Mouse (Mus musculus): ENCODE data around the gene Klhl3. TPM values are rescaled to one million over a fixed set of nuclear protein-coding genes. Genes with fewer than 3 reads are reported as not detected.
A peak's percentile ranks its signal among the peaks of the same experiment; 100 is the strongest.

The Klhl3 gene
- total RNA-seq, 2 experiments from 2014 or later, result 0.07 TPM; not detected in 1

DNA sequence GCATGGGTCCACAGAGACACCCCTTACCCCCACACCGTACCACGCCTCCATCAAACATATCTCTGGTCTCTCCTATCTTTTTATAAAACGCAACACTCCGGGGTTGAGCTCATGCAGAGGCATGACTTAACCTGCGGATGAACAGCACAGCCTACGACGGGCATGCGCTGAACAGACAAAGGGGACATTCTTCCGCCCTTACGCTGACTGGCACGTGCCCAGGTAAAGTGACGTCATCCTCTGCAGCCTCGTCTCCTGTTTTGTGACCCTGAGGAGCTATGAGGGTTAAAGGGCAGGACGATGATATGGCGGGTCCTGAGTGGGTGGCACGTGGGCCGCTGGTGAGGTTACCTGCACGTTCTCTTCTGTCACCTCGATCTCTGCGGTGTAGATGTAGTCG lies 42.2 kb downstream of the Klhl3 start:
- no peak for ATAC-seq (replicated peaks; ENCODE audit: low FRiP score, low TSS enrichment, poor library complexity, severe bottlenecking)

DNA sequence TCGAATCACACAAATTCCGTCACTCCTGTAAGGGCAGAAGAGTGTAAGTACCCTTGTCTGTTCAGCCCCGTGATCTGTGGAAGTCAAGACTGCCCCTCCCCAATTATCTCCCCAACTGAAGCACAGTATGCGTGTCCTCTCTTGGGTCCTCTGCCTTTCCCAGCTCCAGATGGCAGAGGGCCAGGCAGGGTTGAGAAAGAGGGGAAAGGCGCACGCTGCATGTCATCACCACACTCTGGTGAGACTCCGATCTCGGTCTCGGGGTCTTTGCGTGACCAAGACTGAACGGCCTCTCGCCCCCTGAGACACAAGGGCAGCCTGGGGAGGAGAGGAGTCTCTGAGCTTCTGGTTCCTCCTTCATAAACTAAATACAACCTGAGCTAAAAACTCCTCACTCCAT lies 42.9 kb downstream of the Klhl3 start:
- no peak for ATAC-seq (replicated peaks; ENCODE audit: low FRiP score, low TSS enrichment, poor library complexity, severe bottlenecking)

DNA sequence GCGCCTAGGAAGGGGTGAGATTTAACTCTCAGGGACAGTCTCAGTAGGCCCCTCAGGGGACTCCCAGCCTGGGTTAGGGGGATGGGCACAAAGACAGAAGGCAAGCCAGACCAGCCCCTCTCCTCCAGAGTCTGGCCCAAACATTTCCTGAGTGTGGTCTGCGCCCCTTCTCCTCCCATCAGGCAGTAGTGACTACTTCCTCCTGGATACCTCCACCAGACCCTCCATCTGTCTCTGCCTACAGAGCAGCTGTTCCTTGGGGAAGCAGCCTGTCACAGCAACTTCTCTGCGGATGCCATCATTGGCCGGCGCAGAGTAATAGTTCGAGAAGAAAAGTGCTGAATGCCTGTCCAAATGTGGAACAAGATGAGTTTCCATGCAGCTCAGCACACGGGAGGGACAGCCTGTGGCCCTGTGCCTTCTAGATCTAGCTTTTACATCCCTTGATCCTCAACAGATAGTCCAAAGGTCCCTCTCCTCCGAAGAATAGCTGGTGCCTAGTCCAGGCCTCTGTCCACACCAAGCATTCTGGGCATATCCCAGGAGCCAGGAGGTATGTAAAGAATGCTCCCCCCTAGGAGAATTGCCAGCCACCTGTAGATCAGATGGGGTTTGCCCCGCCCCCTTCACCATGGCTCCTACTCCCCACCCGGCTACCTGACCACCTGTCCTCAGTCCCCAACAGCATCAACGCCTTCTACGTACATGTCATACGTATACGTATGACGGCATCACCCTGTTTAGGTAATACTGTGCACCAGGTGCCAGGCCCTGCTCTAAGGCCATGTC lies 44.8 kb downstream of the Klhl3 start:
- no peak for ATAC-seq (replicated peaks; ENCODE audit: low FRiP score, low TSS enrichment, poor library complexity, severe bottlenecking)

- ATAC-seq (replicated peaks; ENCODE audit: low FRiP score, low TSS enrichment, poor library complexity, severe bottlenecking), result peak; percentile 77
Measured at GRCm38 (mm10) chr13:58067540-58068103, 45.8 kb downstream of the Klhl3 start.

GRCm38 (mm10) chr13:58066496-58067389 lies 46.6 kb downstream of the Klhl3 start:
- ATAC-seq (replicated peaks; ENCODE audit: low FRiP score, low TSS enrichment, poor library complexity, severe bottlenecking), result peak; percentile 49

- no peak for ATAC-seq (replicated peaks; ENCODE audit: low FRiP score, low TSS enrichment, poor library complexity, severe bottlenecking)
Measured at GRCm38 (mm10) chr13:58066081-58066495, 47.3 kb downstream of the Klhl3 start.

DNA sequence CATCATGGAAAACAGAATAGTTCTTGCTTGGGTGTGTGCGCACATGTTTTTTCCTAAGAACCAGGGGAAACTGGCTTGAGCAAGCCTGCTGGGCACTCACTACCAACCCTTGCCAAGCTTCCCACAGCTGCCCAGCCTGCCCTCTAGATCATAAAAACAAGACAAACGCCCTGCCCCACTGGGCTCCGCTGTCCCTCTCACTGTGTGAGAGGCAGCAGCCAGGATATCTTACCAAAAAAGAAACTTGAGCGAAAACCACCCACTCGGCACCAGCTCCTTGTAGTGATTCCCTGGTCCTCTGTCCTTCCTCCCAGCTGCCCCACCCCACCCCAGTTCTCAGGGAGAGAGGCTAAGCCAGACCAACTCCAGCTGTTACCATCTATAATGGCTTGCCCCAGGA lies 48.1 kb downstream of the Klhl3 start:
- no peak for ATAC-seq (replicated peaks; ENCODE audit: low FRiP score, low TSS enrichment, poor library complexity, severe bottlenecking)

GRCm38 (mm10) chr13:58057953-58058870 lies 55.2 kb downstream of the Klhl3 start:
- ATAC-seq (replicated peaks; ENCODE audit: low FRiP score, low TSS enrichment, poor library complexity, severe bottlenecking), result no peak

DNA sequence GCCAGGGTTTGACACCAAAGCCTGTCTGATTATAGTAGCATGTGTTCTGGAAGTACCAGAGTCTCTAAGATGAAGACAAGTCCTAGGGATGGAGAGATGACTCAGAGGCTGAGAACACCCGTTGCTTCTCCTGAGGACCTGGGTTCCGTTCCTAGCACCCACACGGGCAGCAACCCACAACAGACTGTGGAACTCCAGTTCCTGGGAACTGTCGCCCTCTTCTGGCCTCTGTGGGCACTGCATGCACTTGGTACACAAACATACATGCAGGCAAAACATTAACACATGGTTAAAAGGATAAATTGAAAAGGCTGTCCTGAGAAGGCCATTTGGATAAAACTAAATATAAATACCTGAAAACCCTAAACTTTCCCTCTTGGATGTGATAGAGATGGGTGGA lies 56.8 kb downstream of the Klhl3 start:
- ATAC-seq (replicated peaks; ENCODE audit: low FRiP score, low TSS enrichment, poor library complexity, severe bottlenecking), result no peak

- no peak for ATAC-seq (replicated peaks; ENCODE audit: low FRiP score, low TSS enrichment, poor library complexity, severe bottlenecking)
Measured at GRCm38 (mm10) chr13:58053628-58054027, 59.8 kb downstream of the Klhl3 start.

DNA sequence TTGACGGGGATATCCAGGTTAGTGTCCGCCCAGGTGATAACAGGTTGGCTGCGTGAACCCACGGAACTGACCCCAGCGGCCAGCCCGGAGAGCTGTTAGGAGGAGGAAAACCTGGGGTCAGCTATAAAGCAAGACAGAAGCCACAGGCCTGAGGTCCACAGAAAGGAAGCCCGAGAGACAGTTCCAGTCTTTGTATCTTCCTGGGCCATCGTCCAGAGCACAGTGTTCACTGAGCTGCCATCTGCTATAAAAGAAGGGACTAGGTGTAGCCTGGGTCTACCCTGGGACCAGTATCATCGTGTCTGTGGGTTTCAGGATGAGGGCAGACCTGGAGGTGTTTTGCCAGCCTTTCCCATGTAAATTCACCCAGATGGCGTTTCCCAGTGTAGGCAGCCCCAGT lies 61.7 kb downstream of the Klhl3 start:
- ATAC-seq (replicated peaks; ENCODE audit: low FRiP score, low TSS enrichment, poor library complexity, severe bottlenecking), result no peak

DNA sequence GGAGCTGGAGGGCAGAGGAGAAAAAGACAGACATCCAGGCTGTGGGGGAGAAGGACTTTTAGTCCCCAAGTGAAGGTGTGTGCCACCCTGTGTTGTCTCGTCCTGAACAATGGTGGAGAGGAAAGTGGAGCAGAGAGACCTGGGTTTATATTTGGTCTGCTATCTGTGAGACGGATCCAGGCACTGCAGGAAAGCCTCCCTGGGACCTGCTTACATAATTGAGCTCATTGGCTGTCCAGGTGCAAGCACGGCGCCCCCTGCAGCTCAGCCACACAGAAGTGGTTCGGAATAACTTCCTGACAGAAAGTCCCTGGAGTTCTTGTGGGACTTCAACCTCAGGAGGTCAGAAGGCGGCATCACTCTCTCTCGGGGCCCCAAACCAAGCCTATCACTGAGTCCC lies 62.1 kb downstream of the Klhl3 start:
- ATAC-seq (replicated peaks; ENCODE audit: low FRiP score, low TSS enrichment, poor library complexity, severe bottlenecking), result no peak

DNA sequence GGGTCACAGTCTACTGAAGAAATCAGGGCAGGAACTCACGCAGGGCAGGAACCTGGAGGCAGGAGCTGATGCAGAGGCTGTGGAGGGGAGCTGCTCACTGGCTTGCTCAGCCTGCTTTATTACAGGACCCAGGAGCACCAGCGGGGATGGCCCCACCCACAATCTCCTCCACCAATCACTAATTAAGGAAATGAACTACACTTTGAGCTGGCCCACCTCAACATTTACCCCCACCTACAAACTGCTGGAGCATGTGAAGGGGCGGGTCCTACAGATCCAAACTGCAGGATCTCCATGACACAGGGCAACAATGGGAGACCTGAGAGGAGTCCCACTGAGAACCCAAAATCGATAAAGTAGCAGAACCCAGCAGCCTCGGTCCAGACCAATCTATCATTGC lies 64.3 kb downstream of the Klhl3 start:
- no peak for ATAC-seq (replicated peaks; ENCODE audit: low FRiP score, low TSS enrichment, poor library complexity, severe bottlenecking)

DNA sequence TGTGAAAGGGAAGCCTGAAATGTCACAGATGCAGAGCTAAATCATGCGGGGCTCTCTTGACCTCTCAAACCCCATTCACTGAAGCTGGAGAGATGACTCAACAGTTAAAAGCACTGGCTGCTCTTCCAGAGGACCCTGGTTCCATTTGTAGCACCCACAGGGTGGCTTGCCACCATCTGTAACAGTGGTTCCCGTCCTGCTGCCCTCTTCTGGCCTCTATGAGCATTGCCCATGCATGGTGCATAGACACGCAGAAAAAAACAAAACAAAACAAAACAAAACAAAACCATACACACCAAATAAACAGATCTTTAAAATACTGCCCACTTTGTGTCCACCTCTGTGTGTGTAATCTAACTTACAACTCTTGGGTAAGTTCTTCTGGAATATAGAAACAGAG lies 65.3 kb downstream of the Klhl3 start:
- no peak for ATAC-seq (replicated peaks; ENCODE audit: low FRiP score, low TSS enrichment, poor library complexity, severe bottlenecking)

- no peak for ATAC-seq (replicated peaks; ENCODE audit: low FRiP score, low TSS enrichment, poor library complexity, severe bottlenecking)
Measured at GRCm38 (mm10) chr13:58046178-58046577, 67.2 kb downstream of the Klhl3 start.

DNA sequence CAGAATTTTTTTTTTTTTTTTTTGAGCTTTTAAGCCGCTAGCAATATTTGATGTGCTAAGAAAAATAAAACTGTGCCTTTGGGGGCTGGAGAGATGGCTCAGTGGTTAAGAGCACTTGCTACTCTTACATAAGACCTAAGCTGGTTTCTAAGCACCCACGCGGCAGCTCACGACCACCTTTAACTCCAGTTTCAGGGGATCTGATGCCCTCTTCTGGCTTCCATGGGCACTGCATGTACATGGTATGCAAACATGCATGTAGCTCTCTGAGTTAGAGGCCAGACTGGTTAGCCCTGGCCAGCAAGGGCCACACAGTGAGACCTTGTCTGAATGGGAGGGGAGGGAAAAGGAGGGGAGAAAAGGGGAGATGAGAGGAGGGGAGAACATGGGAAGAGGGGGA lies 68.1 kb downstream of the Klhl3 start:
- no peak for ATAC-seq (replicated peaks; ENCODE audit: low FRiP score, low TSS enrichment, poor library complexity, severe bottlenecking)

GRCm38 (mm10) chr13:58043278-58043677 lies 70.1 kb downstream of the Klhl3 start:
- no peak for ATAC-seq (replicated peaks; ENCODE audit: low FRiP score, low TSS enrichment, poor library complexity, severe bottlenecking)

- no peak for ATAC-seq (replicated peaks; ENCODE audit: low FRiP score, low TSS enrichment, poor library complexity, severe bottlenecking)
Measured at GRCm38 (mm10) chr13:58040112-58040511, 73.3 kb downstream of the Klhl3 start.

- no peak for ATAC-seq (replicated peaks; ENCODE audit: low FRiP score, low TSS enrichment, poor library complexity, severe bottlenecking)
Measured at GRCm38 (mm10) chr13:58037506-58037905, 75.9 kb downstream of the Klhl3 start.

Measured in megakaryocyte-erythroid progenitor cell, adult 5-6 weeks (primary cell).